Mouse (Mus musculus): ENCODE measurements at regions not wholly inside any gene's neighbourhood (a gene's known extent, or its start where the extent isn't known, plus 50 kb on each side); places are given as distances from the start of the nearest gene placed in this dataset.
"Not testable (repeated sequence)": the region's sequence is repeated elsewhere in the genome, so short reads cannot be mapped to it uniquely, and the experiment has no call there.

- intact Hi-C loops (cut with DNase I; ENCODE audit: low total_unique reads), result no loop called here
- no peak for DNase-seq
Measured at GRCm38 (mm10) chrX:70606349-70606748, 129.4 kb upstream of the Tmem185a start.

GRCm38 (mm10) chrX:70582344-70582743 is 105.4 kb upstream of the Tmem185a start:
- intact Hi-C loops (cut with DNase I; ENCODE audit: low total_unique reads); DNase-seq: not testable (repeated sequence)

DNA sequence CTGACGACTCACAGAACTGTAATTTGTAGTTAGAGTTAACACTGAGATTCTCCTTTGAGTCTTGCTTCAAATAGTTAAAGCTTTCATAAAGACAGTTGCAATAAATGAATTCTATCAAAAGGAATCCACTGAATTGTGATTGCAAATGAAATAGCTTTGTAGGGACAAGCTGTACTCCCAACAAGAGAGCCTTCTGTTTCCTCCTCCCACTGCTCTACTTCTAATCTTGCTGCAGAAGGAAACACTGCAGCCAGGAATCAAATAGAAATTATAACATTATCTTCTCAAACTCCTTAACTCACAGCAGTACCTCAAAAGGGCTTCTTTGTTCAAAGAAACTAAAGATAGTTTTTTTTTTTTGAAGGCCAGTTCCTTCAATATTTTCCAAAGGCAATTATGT is 103.2 kb upstream of the Tmem185a start:
- intact Hi-C loops (cut with DNase I; ENCODE audit: low total_unique reads), result no loop called here

DNA sequence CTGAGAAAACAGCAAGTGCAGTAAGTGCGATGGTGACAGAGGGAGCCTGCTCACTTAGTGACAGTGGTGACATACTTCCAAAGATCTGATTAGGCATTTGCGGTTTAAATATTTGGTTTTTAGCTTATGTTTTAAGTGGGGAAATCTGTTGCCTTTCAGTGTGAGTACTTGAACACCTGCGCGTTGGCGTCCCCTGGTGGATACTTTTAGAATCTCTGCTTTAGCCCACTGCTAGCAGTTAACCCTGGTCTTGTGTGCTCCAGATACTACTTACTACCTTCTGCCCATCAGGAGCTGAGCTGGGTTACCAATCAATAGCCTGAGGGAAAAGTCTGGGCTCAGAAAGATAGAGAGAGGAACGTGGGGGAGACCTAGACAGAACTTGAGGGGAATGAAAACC is 97.3 kb upstream of the Tmem185a start:
- intact Hi-C loops (cut with DNase I; ENCODE audit: low total_unique reads); DNase-seq: not testable (repeated sequence)

More for the DNA sequence above, 103.2 kb upstream of the Tmem185a start:
- no peak for DNase-seq

GRCm38 (mm10) chrX:70570586-70570985 is 93.6 kb upstream of the Tmem185a start:
- intact Hi-C loops (cut with DNase I; ENCODE audit: low total_unique reads); DNase-seq: not testable (repeated sequence)

DNA sequence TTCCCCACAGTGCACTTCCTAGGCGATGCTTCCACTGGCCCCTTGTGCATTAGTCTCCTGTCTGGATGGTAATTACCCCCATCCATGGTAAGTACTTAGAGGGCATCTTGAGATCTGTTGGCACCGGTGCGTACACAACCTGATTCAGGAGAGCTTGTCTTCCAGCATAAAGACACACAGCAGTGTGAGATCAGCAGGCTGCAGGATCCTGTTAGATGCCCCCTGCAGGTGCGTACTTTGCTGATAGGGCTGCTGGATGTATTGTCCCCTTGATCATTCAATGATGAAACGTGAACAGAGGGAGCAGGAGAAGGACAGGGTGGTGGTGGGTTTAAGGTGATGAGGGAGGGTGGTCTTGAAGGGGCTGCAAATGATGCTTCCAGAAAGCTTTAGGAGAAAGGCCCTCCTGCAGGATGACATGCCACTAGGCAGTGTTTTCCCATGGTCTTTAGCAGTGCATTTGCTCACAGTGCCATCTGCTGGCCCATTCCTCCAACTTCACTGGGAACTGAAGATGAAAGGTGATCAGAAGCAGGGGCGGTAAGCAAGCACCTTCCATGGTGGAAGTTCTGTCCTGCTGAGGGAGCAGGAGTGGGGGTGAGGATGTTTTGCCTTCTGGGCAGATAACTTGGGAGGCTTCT is 92.5 kb upstream of the Tmem185a start:
- DNase-seq, result not testable (repeated sequence)
- intact Hi-C loops (cut with DNase I; ENCODE audit: low total_unique reads), result loop anchor here (10.0 kb wide), 1 partner anchor 185 kb away; the partner anchor contains the start of gene 1110012L19Rik
